Mouse (Mus musculus) CH12.LX (cell line): ENCODE results near the gene Prkca. TPM values are rescaled to one million over a fixed set of nuclear protein-coding genes. Genes with fewer than 3 reads are reported as not detected.

ENCODE experiments used
- DNase-seq: peaks from one replicate; pipeline ENCODE4 v3.0.0-alpha.2; 2013; ENCODE audit errors: extremely low read depth
- H3K27ac ChIP-seq: 2 replicates; pipeline ENCODE4 v1.5.1; 2012; ENCODE audit warnings: low read depth, mild to moderate bottlenecking, control low read depth, moderate library complexity; ENCODE audit not compliant: insufficient read depth
- H3K27me3 ChIP-seq: replicated peaks from 2 replicates; pipeline ENCODE3; 2012; ENCODE audit warnings: inconsistent platforms
- H3K36me3 ChIP-seq, 2 experiments: replicated peaks in 1 of 2; 2 replicates each; pipeline versions ENCODE3 to v1.6.1; 2012; ENCODE audit warnings: inconsistent platforms in 1 of 2, low read length in 1 of 2, mild to moderate bottlenecking in 1 of 2, mixed read lengths in 1 of 2, moderate library complexity in 1 of 2; ENCODE audit not compliant: control insufficient read depth in 1 of 2, insufficient read depth in 1 of 2
- H3K4me1 ChIP-seq, 2 experiments: 2 replicates each; pipeline ENCODE4 v1.6.1; 2012; ENCODE audit warnings: inconsistent platforms in 1 of 2, moderate library complexity in 1 of 2; ENCODE audit not compliant: insufficient read depth in 2 of 2, control insufficient read depth in 1 of 2
- H3K4me2 ChIP-seq: 2 replicates; pipeline ENCODE4 v1.6.1; 2012; ENCODE audit warnings: low read depth, mild to moderate bottlenecking, control low read depth; ENCODE audit not compliant: poor library complexity, insufficient read depth, severe bottlenecking
- H3K4me3 ChIP-seq, 3 experiments: fragments of 150-350 bp in 1 of 3; sonication (generic) in 1 of 3; replicated peaks in 1 of 3; 2 replicates each; pipeline versions ENCODE3 to v1.5.1; 2011 to 2012; ENCODE audit warnings: low read depth in 2 of 3, low read length in 2 of 3, mild to moderate bottlenecking in 2 of 3, moderate library complexity in 2 of 3, control low read depth in 1 of 3, improper control_type of control experiment in 1 of 3, inconsistent platforms in 1 of 3, mixed read lengths in 1 of 3; ENCODE audit not compliant: poor library complexity in 1 of 3
- H3K79me2 ChIP-seq: replicated peaks from 2 replicates; pipeline ENCODE4 v1.6.1; 2012; ENCODE audit warnings: mild to moderate bottlenecking, moderate library complexity; ENCODE audit not compliant: control insufficient read depth, poor library complexity, insufficient read depth, severe bottlenecking; ENCODE audit errors: extremely low read depth
- H3K9ac ChIP-seq: 2 replicates; pipeline ENCODE4 v1.6.1; 2012; ENCODE audit warnings: low read depth, mild to moderate bottlenecking, control low read depth, moderate library complexity; ENCODE audit not compliant: insufficient read depth
- H3K9me3 ChIP-seq: replicated peaks from 2 replicates; pipeline ENCODE3; 2012; ENCODE audit warnings: low read length, inconsistent platforms, mixed read lengths
- BHLHE40 ChIP-seq: IDR thresholded peaks from 2 replicates; pipeline ENCODE4 v1.6.1; 2011; ENCODE audit warnings: mild to moderate bottlenecking, low read depth, low read length, improper control_type of control experiment
- CHD2 ChIP-seq: IDR thresholded peaks from 2 replicates; pipeline ENCODE4 v1.6.1; 2011; ENCODE audit warnings: low read length, improper control_type of control experiment
- CTCF ChIP-seq, 2 experiments: IDR thresholded peaks in 1 of 2; conservative IDR thresholded peaks in 1 of 2; 2 replicates each; pipeline ENCODE4 v1.5.1; 2011 to 2012; ENCODE audit warnings: low read depth in 2 of 2, low read length in 2 of 2, improper control_type of control experiment in 1 of 2, inconsistent platforms in 1 of 2, mild to moderate bottlenecking in 1 of 2, moderate library complexity in 1 of 2
- ELF1 ChIP-seq: IDR thresholded peaks from 2 replicates; pipeline ENCODE4 v1.6.1; 2014; ENCODE audit warnings: low read depth, mild to moderate bottlenecking, inconsistent platforms, low read length, improper control_type of control experiment
- EP300 ChIP-seq: IDR thresholded peaks from 2 replicates; pipeline ENCODE4 v1.6.1; 2011; ENCODE audit warnings: low read length, improper control_type of control experiment
- ETS1 ChIP-seq: conservative IDR thresholded peaks from 2 replicates; pipeline ENCODE4 v1.6.1; 2012; ENCODE audit warnings: low read depth, mild to moderate bottlenecking, inconsistent platforms, low read length, improper control_type of control experiment, moderate library complexity
- GABPA ChIP-seq: IDR thresholded peaks from 2 replicates; pipeline ENCODE4 v1.6.1; 2012; ENCODE audit warnings: low read depth, low read length, improper control_type of control experiment, inconsistent platforms; ENCODE audit not compliant: insufficient replicate concordance
- HCFC1 ChIP-seq: IDR thresholded peaks from 2 replicates; pipeline ENCODE4 v1.6.1; 2012; ENCODE audit warnings: low read depth, mild to moderate bottlenecking, inconsistent platforms, low read length, improper control_type of control experiment
- IRF4 ChIP-seq: IDR thresholded peaks from 2 replicates; pipeline ENCODE4 v1.6.1; 2014; ENCODE audit warnings: low read depth, mild to moderate bottlenecking, inconsistent platforms, low read length, improper control_type of control experiment
- JUN ChIP-seq: IDR thresholded peaks from 2 replicates; pipeline ENCODE4 v1.6.1; 2011; ENCODE audit warnings: low read depth, mild to moderate bottlenecking, low read length, improper control_type of control experiment, moderate library complexity; ENCODE audit not compliant: insufficient read depth
- JUND ChIP-seq: conservative IDR thresholded peaks from 2 replicates; pipeline ENCODE4 v1.6.1; 2011; ENCODE audit warnings: low read depth, low read length, improper control_type of control experiment
- KAT2A ChIP-seq: IDR thresholded peaks from 2 replicates; pipeline ENCODE4 v1.6.1; 2012; ENCODE audit warnings: low read length, improper control_type of control experiment, inconsistent platforms; ENCODE audit not compliant: insufficient replicate concordance
- MAFK ChIP-seq: IDR thresholded peaks from 2 replicates; pipeline ENCODE4 v1.6.1; 2011; ENCODE audit warnings: low read length, improper control_type of control experiment; ENCODE audit not compliant: insufficient replicate concordance
- MAZ ChIP-seq: IDR thresholded peaks from 2 replicates; pipeline ENCODE4 v1.6.1; 2012; ENCODE audit warnings: low read depth, mild to moderate bottlenecking, inconsistent platforms, low read length, improper control_type of control experiment, moderate library complexity
- MYC ChIP-seq: IDR thresholded peaks from 2 replicates; pipeline ENCODE4 v1.6.1; 2011; ENCODE audit warnings: low read depth, mild to moderate bottlenecking, improper control_type of control experiment, low read length
- NELFE ChIP-seq: IDR thresholded peaks from 2 replicates; pipeline ENCODE4 v1.6.1; 2011; ENCODE audit warnings: low read depth, low read length, improper control_type of control experiment
- NRF1 ChIP-seq: IDR thresholded peaks from 2 replicates; pipeline ENCODE4 v1.6.1; 2014; ENCODE audit warnings: low read depth, mild to moderate bottlenecking, inconsistent platforms, low read length, improper control_type of control experiment, moderate library complexity
- PAX5 ChIP-seq: IDR thresholded peaks from 2 replicates; pipeline ENCODE4 v1.6.1; 2012; ENCODE audit warnings: low read length, inconsistent platforms, mixed read lengths
- POLR2AphosphoS2 ChIP-seq: IDR thresholded peaks from 2 replicates; pipeline ENCODE4 v1.6.1; 2011; ENCODE audit warnings: low read depth, low read length, improper control_type of control experiment
- RAD21 ChIP-seq: IDR thresholded peaks from 2 replicates; pipeline ENCODE4 v1.6.1; 2011; ENCODE audit warnings: low read depth, mild to moderate bottlenecking, low read length, improper control_type of control experiment, moderate library complexity
- RCOR1 ChIP-seq: conservative IDR thresholded peaks from 2 replicates; pipeline ENCODE4 v1.6.1; 2012; ENCODE audit warnings: low read depth, mild to moderate bottlenecking, inconsistent platforms, low read length, improper control_type of control experiment
- SMC3 ChIP-seq: IDR thresholded peaks from 2 replicates; pipeline ENCODE4 v1.6.1; 2011; ENCODE audit warnings: low read depth, low read length, improper control_type of control experiment
- TBP ChIP-seq: conservative IDR thresholded peaks from 2 replicates; pipeline ENCODE4 v1.6.1; 2011; ENCODE audit warnings: low read depth, low read length, improper control_type of control experiment
- TCF12 ChIP-seq: IDR thresholded peaks from 2 replicates; pipeline ENCODE4 v1.6.1; 2014; ENCODE audit warnings: low read depth, mild to moderate bottlenecking, inconsistent platforms, low read length, improper control_type of control experiment
- USF2 ChIP-seq: conservative IDR thresholded peaks from 2 replicates; pipeline ENCODE4 v1.6.1; 2011; ENCODE audit warnings: low read depth, low read length, improper control_type of control experiment
- ZC3H11A ChIP-seq: IDR thresholded peaks from 2 replicates; pipeline ENCODE4 v1.6.1; 2012; ENCODE audit warnings: low read depth, mild to moderate bottlenecking, inconsistent platforms, low read length, improper control_type of control experiment
- ZNF384 ChIP-seq: IDR thresholded peaks from 2 replicates; pipeline ENCODE4 v1.6.1; 2012; ENCODE audit warnings: low read depth, low read length, improper control_type of control experiment, inconsistent platforms
- dilution Hi-C: fragments of 300-500 bp; cut with MboI; formaldehyde crosslinking; loops from 2 replicates; pipeline ENCODE4 v1.14.3; 2020; ENCODE audit warnings: low sequenced_read_pairs; ENCODE audit not compliant: extremely low pct_unique_long_range_greater_than_20kb, extremely low pct_ligation_motif_present
- in situ Hi-C: fragments of 300-500 bp; cut with MboI; formaldehyde crosslinking; loops from 3 replicates; pipeline ENCODE4 v1.14.3; 2019; ENCODE audit warnings: low sequenced_read_pairs, low pct_ligation_motif_present, low pct_unique_long_range_greater_than_20kb, mixed read lengths
- polyA plus RNA-seq: library from polyadenylated mRNA; unstranded; fragments of >175 nt; gene quantifications from 2 replicates; pipeline ENCODE4 v1.2.1, GENCODE M21; 2012; ENCODE audit warnings: low read depth; ENCODE audit not compliant: insufficient read length
- total RNA-seq, 2 experiments: library from RNA; depleted of rRNA; stranded (reverse); fragments of 300-350 nt in 1 of 2; fragments of >200 nt in 1 of 2; gene quantifications; 2 replicates each; pipeline ENCODE4 v1.2.3; 2012 to 2014

Gene Prkca
- total and polyA plus RNA-seq, 3 experiments: 40.0 to 107 (median 43.7) TPM

DNA sequence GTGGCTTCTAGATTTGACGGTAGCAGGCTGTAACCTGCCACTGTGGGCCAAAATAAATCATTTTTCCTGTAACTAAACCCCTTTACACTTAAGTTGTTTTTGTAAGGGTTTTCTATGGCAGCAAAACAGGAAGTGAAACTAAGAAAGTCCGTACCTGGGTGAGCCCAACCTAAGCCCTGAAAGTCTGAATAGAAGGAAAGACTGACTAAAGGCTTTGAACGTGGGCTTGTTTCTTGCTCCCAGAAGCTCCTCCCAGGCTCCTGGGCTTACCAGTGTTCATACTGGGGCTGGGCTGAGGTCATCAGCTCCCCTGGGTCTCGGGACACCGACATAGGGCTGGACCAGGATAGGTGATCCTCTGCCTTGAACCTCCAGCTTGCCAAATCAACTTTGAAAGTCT, 164.9 kb downstream of the Prkca start (continued):
- TF ChIP-seq ZC3H11A (no peak), RCOR1 (peak; percentile 96), RAD21 (peak; percentile 24), CHD2 (peak; percentile 84), PAX5 (no peak), MAFK (peak; percentile 79; the same call in 1 of the 2 replicates), NELFE (no peak), IRF4 (peak; percentile 99), TCF12 (peak; percentile 84), TBP (0 out of 2 replicates have a peak, but pooled peaks have one; percentile 35), JUN (peak; percentile 88), CTCF (conservative IDR thresholded peaks at IDR 0.05 in 1 of 2, IDR thresholded peaks at IDR 0.05 in 1 of 2; ENCODE audit: low read depth in 2 of 2, low read length in 2 of 2) (no peak), ZNF384 (peak; percentile 55), SMC3 (peak; percentile 24; the same call in 1 of the 2 replicates), POLR2AphosphoS2 (peak; percentile 59; the same call in 1 of the 2 replicates), ELF1 (peak; percentile 77), MAZ (peak; percentile 82), MYC (peak; percentile 79; the same call in 1 of the 2 replicates), BHLHE40 (peak; percentile 76; the same call in 1 of the 2 replicates), NRF1 (no peak), ETS1 (peak; percentile 96)
- TF ChIP-seq, all 38 proteins: peak for 29

GRCm38 (mm10) chr11:108178258-108178657, 165.5 kb downstream of the Prkca start:
- in situ Hi-C loops: no loop called here
- Histone ChIP-seq H3K79me2 (no peaks in the 10 kb centered on the region; the same call in 1 of the 2 replicates), H3K27ac (peak overlapping the region; percentile 67), H3K27me3 (no peaks in the 10 kb centered on the region), H3K4me1 (peaks cover 38 to 86% of the 10 kb centered on the region in 2 experiments), H3K4me2 (peak overlapping the region; percentile 19; the same call in 1 of the 2 replicates), H3K9ac (no peak overlapping the region), H3K4me3 (no peak overlapping the region), H3K9me3 (no peaks in the 10 kb centered on the region), H3K36me3 (peaks cover 0 to 40% of the 10 kb centered on the region in 2 experiments)
- no peak for DNase-seq
- dilution Hi-C loops: no loop called here
- TF ChIP-seq PAX5 (no peak), KAT2A (0 out of 2 replicates have a peak, but pooled peaks have one; percentile 1), ETS1 (0 out of 2 replicates have a peak, but pooled peaks have one; percentile 11), HCFC1 (no peak), GABPA (no peak), EP300 (no peak; the same call in 1 of the 2 replicates), JUND (peak; percentile 65), JUN (no peak), USF2 (no peak)
